Mouse (Mus musculus): ENCODE data around the gene Olfr60. TPM values are rescaled to one million over a fixed set of nuclear protein-coding genes. Genes with fewer than 3 reads are reported as not detected.

The Olfr60 gene
- polyA plus RNA-seq, 1 experiment from 2014 or later: not detected

DNA sequence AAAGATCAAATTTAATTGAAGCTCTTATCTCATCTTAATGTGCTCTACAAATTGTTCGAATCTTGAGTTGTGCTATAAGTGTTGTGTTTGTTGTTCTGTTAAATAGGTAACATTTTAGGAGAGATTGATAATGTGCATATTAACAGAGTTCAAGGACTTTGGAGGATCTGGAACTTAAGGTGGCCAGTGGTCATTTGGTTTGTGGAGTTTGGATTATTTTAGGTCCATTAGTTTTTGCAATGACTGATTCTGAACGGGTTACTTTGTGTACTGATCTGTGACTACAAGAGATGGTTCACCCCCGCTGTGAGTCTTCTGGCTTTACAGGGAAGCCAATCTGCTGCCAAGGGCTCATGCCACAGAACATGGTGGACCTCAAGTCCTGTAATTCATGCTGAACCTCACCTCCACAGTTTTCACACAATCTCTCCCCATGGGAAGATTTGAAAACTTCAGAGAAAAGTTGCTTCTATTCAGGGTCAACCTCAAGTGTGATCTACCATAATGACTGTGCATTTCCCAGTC is 41.5 kb downstream of the Olfr60 start:
- ATAC-seq (ENCODE audit: low FRiP score): no peak
- Histone ChIP-seq H3K27me3 (ENCODE audit: control insufficient read depth, insufficient read depth, low read length) (no peaks in the 10 kb centered on the region), H3K9me3 (ENCODE audit: control insufficient read depth, low read length) (no peaks in the 10 kb centered on the region), H3K9ac (no peak overlapping the region), H3K36me3 (replicated peaks; ENCODE audit: control insufficient read depth, insufficient read depth) (no peaks in the 10 kb centered on the region), H3K4me2 (replicated peaks) (no peak overlapping the region), H3K4me1 (replicated peaks; ENCODE audit: control insufficient read depth, insufficient read depth, low read length) (no peaks in the 10 kb centered on the region), H3K4me3 (replicated peaks; ENCODE audit: low read length) (no peak overlapping the region), H3K27ac (no peak overlapping the region)
- DNase-seq (ENCODE audit: low spot score): no peak
- WGBS: 89% methylated on average over 3 of the region's 3 CpGs

DNA sequence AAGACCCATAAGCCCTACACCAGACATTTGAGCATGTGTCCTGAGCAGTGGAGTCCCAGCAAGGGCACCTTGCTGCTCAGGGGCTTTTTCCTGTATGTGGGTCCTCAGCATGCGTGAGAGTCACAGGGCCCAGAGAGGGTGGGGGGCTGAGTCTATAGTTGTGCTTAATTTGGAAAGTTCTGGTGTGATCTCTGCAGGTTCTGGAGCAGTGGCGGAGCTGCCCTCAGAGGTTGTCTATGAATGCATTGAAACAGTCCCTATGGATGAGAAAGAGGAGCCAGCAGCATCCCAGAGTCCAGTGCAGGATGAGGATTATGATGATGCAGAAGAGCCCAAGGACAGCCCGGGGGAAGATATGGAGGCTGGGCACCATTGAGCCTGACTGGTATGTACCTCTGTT is 62.1 kb downstream of the Olfr60 start:
- H3K9me3 ChIP-seq (ENCODE audit: control insufficient read depth, low read length): no peaks in the 10 kb centered on the region
- no peak overlapping the region for H3K4me3 ChIP-seq (replicated peaks; ENCODE audit: low read length)
- H3K9ac ChIP-seq: no peak overlapping the region
- WGBS: 94% methylated on average over 3 of the region's 3 CpGs
- H3K36me3 ChIP-seq (replicated peaks; ENCODE audit: control insufficient read depth, insufficient read depth): no peaks in the 10 kb centered on the region
- ATAC-seq (ENCODE audit: low FRiP score) (no peak), DNase-seq (ENCODE audit: low spot score) (no peak)
- H3K4me1 ChIP-seq (replicated peaks; ENCODE audit: control insufficient read depth, insufficient read depth, low read length): no peaks in the 10 kb centered on the region
- H3K27ac ChIP-seq: no peak overlapping the region
- H3K4me2 ChIP-seq (replicated peaks): no peak overlapping the region
- no peaks in the 10 kb centered on the region for H3K27me3 ChIP-seq (ENCODE audit: control insufficient read depth, insufficient read depth, low read length)

DNA sequence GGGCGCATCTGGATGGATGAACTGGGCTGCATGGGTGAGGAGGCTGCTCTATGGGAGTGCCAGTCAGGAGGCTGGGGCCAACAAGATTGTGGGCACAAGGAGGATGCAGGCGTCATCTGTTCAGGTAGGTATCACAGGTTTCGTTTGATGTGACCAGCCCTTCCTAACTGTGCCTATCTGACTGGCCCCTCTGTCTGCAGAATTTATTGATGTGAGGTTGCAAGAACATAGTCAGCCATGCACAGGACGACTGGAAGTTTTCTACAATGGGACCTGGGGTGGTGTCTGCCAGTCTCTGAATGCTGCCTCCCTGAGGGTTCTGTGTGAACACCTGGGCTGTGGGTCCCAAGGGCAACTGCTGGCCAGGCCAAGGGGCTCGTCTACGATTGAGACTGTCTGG is 64.6 kb downstream of the Olfr60 start:
- H3K4me2 ChIP-seq (replicated peaks): no peak overlapping the region
- 79% methylated on average over 6 of the region's 6 CpGs for WGBS
- no peak for DNase-seq (ENCODE audit: low spot score)

DNA sequence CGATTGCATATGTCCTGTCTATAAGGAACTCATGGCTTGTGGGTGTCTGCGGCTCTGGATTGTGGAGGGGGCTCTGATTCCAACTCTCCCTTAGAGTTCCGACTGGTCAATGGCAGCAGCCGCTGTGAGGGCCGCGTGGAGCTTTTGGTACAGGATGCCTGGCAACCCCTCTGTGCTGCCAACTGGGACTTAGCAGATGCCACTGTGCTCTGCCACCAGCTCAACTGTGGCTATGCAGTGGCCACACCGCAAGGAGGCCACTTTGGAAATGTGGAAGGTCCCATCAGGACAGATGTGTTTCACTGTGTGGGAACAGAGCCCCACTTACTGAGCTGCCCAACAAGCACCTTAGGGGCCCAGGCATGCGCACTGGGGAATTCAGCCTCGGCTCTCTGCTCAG is 65.7 kb downstream of the Olfr60 start:
- Histone ChIP-seq H3K4me1 (replicated peaks; ENCODE audit: control insufficient read depth, insufficient read depth, low read length) (no peaks in the 10 kb centered on the region), H3K27ac (no peak overlapping the region), H3K9ac (no peak overlapping the region), H3K9me3 (ENCODE audit: control insufficient read depth, low read length) (no peaks in the 10 kb centered on the region), H3K36me3 (replicated peaks; ENCODE audit: control insufficient read depth, insufficient read depth) (no peaks in the 10 kb centered on the region), H3K27me3 (ENCODE audit: control insufficient read depth, insufficient read depth, low read length) (no peaks in the 10 kb centered on the region), H3K4me3 (replicated peaks; ENCODE audit: low read length) (no peak overlapping the region), H3K4me2 (replicated peaks) (no peak overlapping the region)
- ATAC-seq (ENCODE audit: low FRiP score) (no peak), DNase-seq (ENCODE audit: low spot score) (no peak)
- WGBS: 88% methylated on average over 9 of the region's 9 CpGs

More for the DNA sequence above, 64.6 kb downstream of the Olfr60 start:
- H3K36me3 ChIP-seq (replicated peaks; ENCODE audit: control insufficient read depth, insufficient read depth): no peaks in the 10 kb centered on the region
- no peak overlapping the region for H3K27ac ChIP-seq
- H3K9ac ChIP-seq: no peak overlapping the region
- ATAC-seq (ENCODE audit: low FRiP score): no peak
- no peaks in the 10 kb centered on the region for H3K9me3 ChIP-seq (ENCODE audit: control insufficient read depth, low read length)
- H3K27me3 ChIP-seq (ENCODE audit: control insufficient read depth, insufficient read depth, low read length): no peaks in the 10 kb centered on the region
- no peak overlapping the region for H3K4me3 ChIP-seq (replicated peaks; ENCODE audit: low read length)
- no peaks in the 10 kb centered on the region for H3K4me1 ChIP-seq (replicated peaks; ENCODE audit: control insufficient read depth, insufficient read depth, low read length)

Other genes with a start within 250 kb of the Olfr60 start
- 9.2 and 10.7 TPM in 2 replicates for gene Paox, start 245.9 kb downstream of the Olfr60 start, polyA plus RNA-seq (2014; fragmentation: Nextera tagmentation; extraction: Ambion mirVana)
- 123 and 127 TPM in 2 replicates for gene Echs1, start 245.2 kb downstream of the Olfr60 start, polyA plus RNA-seq (2014; fragmentation: Nextera tagmentation; extraction: Ambion mirVana)
- 26.0 and 30.6 TPM in 2 replicates for gene Mtg1, start 224.1 kb downstream of the Olfr60 start, polyA plus RNA-seq (2014; fragmentation: Nextera tagmentation; extraction: Ambion mirVana)
- gene Sprn, start 206.8 kb downstream of the Olfr60 start, polyA plus RNA-seq (2014; fragmentation: Nextera tagmentation; extraction: Ambion mirVana): 18.7 and 21.6 TPM in 2 replicates
- gene Olfr522, start 196.9 kb downstream of the Olfr60 start, polyA plus RNA-seq (2014; fragmentation: Nextera tagmentation; extraction: Ambion mirVana): not detected in 2 replicates
- not detected in 2 replicates for gene Olfr523, start 188.5 kb downstream of the Olfr60 start, polyA plus RNA-seq (2014; fragmentation: Nextera tagmentation; extraction: Ambion mirVana)
- gene Olfr524, start 155.7 kb downstream of the Olfr60 start, polyA plus RNA-seq (2014; fragmentation: Nextera tagmentation; extraction: Ambion mirVana): not detected in 2 replicates
- gene Cd163l1, start 143.4 kb downstream of the Olfr60 start, polyA plus RNA-seq (2014; fragmentation: Nextera tagmentation; extraction: Ambion mirVana): not detected in 2 replicates
- gene 5830411N06Rik, start 114.4 kb downstream of the Olfr60 start, polyA plus RNA-seq (2014; fragmentation: Nextera tagmentation; extraction: Ambion mirVana): not detected in 2 replicates
- gene Olfr525, start 40.8 kb downstream of the Olfr60 start, polyA plus RNA-seq (2014; fragmentation: Nextera tagmentation; extraction: Ambion mirVana): not detected in 2 replicates
- gene Olfr527, start 27.7 kb downstream of the Olfr60 start, polyA plus RNA-seq (2014; fragmentation: Nextera tagmentation; extraction: Ambion mirVana): not detected in 2 replicates
- gene Olfr530, start 14.7 kb upstream of the Olfr60 start, polyA plus RNA-seq (2014; fragmentation: Nextera tagmentation; extraction: Ambion mirVana): not detected in 2 replicates
- gene Olfr531, start 41.2 kb upstream of the Olfr60 start, polyA plus RNA-seq (2014; fragmentation: Nextera tagmentation; extraction: Ambion mirVana): not detected in 2 replicates
- not detected in 2 replicates for gene Olfr532, start 60.0 kb upstream of the Olfr60 start, polyA plus RNA-seq (2014; fragmentation: Nextera tagmentation; extraction: Ambion mirVana)
- not detected in 2 replicates for gene Olfr533, start 101.7 kb upstream of the Olfr60 start, polyA plus RNA-seq (2014; fragmentation: Nextera tagmentation; extraction: Ambion mirVana)
- gene Olfr535, start 122.5 kb upstream of the Olfr60 start, polyA plus RNA-seq (2014; fragmentation: Nextera tagmentation; extraction: Ambion mirVana): not detected in 2 replicates
- gene Olfr536, start 145.7 kb upstream of the Olfr60 start, polyA plus RNA-seq (2014; fragmentation: Nextera tagmentation; extraction: Ambion mirVana): not detected in 2 replicates
- gene Olfr538, start 206.2 kb upstream of the Olfr60 start, polyA plus RNA-seq (2014; fragmentation: Nextera tagmentation; extraction: Ambion mirVana): not detected in 2 replicates
- 0.03 TPM in 1 of 2 replicates, not detected in the other for gene Olfr46, start 239.6 kb upstream of the Olfr60 start, polyA plus RNA-seq (2014; fragmentation: Nextera tagmentation; extraction: Ambion mirVana)

All from hindbrain, embryonic 14.5 days (tissue).